Mouse (Mus musculus) MEL (cell line): ENCODE measurements around the gene Gpx1. TPM values are rescaled to one million over a fixed set of nuclear protein-coding genes. Genes with fewer than 3 reads are reported as not detected.

ENCODE experiments used
- DNase-seq: peaks from one replicate; pipeline ENCODE4 v3.0.0; 2011; ENCODE audit warnings: low read depth, low spot score
- H3K27ac ChIP-seq: 2 replicates; pipeline ENCODE4 v1.5.1; 2012; ENCODE audit warnings: low read depth, mild to moderate bottlenecking, control low read depth, low read length, moderate library complexity; ENCODE audit not compliant: control insufficient read depth
- H3K27me3 ChIP-seq, 2 experiments: fragments of 150-350 bp in 1 of 2; sonication (generic) in 1 of 2; 2 replicates each; pipeline ENCODE4 v1.6.1; 2012; ENCODE audit warnings: low read length in 2 of 2, mild to moderate bottlenecking in 2 of 2, improper control_type of control experiment in 1 of 2, moderate library complexity in 1 of 2; ENCODE audit not compliant: insufficient read depth in 2 of 2, control insufficient read depth in 1 of 2
- H3K36me3 ChIP-seq, 2 experiments: 2 replicates each; pipeline ENCODE4 v1.6.1; 2012 to 2014; ENCODE audit warnings: low read length in 2 of 2, improper control_type of control experiment in 1 of 2, inconsistent platforms in 1 of 2, mild to moderate bottlenecking in 1 of 2; ENCODE audit not compliant: insufficient read depth in 2 of 2, control insufficient read depth in 1 of 2
- H3K4me1 ChIP-seq, 2 experiments: fragments of 150-350 bp in 1 of 2; sonication (generic) in 1 of 2; 2 replicates each; pipeline ENCODE4 v1.6.1; 2012; ENCODE audit warnings: low read length in 2 of 2, improper control_type of control experiment in 1 of 2, mild to moderate bottlenecking in 1 of 2; ENCODE audit not compliant: insufficient read depth in 2 of 2, control insufficient read depth in 1 of 2
- H3K4me3 ChIP-seq, 2 experiments: fragments of 150-350 bp in 1 of 2; sonication (generic) in 1 of 2; 2 replicates each; pipeline ENCODE4 v1.5.1; 2012; ENCODE audit warnings: low read depth in 2 of 2, low read length in 2 of 2, mild to moderate bottlenecking in 2 of 2, moderate library complexity in 2 of 2, control low read depth in 1 of 2, improper control_type of control experiment in 1 of 2; ENCODE audit not compliant: control insufficient read depth in 1 of 2, insufficient read depth in 1 of 2
- H3K79me2 ChIP-seq: 2 replicates; pipeline ENCODE4 v1.6.1; 2012; ENCODE audit warnings: mild to moderate bottlenecking, low read length, moderate library complexity; ENCODE audit not compliant: control insufficient read depth, poor library complexity, insufficient read depth
- H3K9ac ChIP-seq: 2 replicates; pipeline ENCODE4 v1.6.1; 2012; ENCODE audit warnings: low read depth, mild to moderate bottlenecking, control low read depth, low read length, moderate library complexity; ENCODE audit not compliant: control insufficient read depth, poor library complexity, severe bottlenecking
- H3K9me3 ChIP-seq: fragments of 150-350 bp; sonication (generic); replicated peaks from 2 replicates; pipeline ENCODE4 v1.6.1; 2012; ENCODE audit warnings: mild to moderate bottlenecking, low read length, improper control_type of control experiment, moderate library complexity; ENCODE audit not compliant: insufficient read depth
- E2F4 ChIP-seq: IDR thresholded peaks from 2 replicates; pipeline ENCODE4 v1.6.1; 2011; ENCODE audit warnings: low read depth, low read length, improper control_type of control experiment, borderline replicate concordance
- ETS1 ChIP-seq: IDR thresholded peaks from 2 replicates; pipeline ENCODE4 v1.6.1; 2012; ENCODE audit warnings: low read depth, mild to moderate bottlenecking, inconsistent platforms, low read length, improper control_type of control experiment, moderate library complexity
- GABPA ChIP-seq: IDR thresholded peaks from 2 replicates; pipeline ENCODE4 v1.6.1; 2012; ENCODE audit warnings: low read depth, mild to moderate bottlenecking, inconsistent platforms, low read length, improper control_type of control experiment, moderate library complexity
- GATA1 ChIP-seq: IDR thresholded peaks from 2 replicates; pipeline ENCODE4 v1.6.1; 2011; ENCODE audit warnings: low read depth, low read length, improper control_type of control experiment
- JUND ChIP-seq: IDR thresholded peaks from 2 replicates; pipeline ENCODE4 v1.6.1; 2011; ENCODE audit warnings: low read depth, mild to moderate bottlenecking, improper control_type of control experiment, low read length
- KAT2A ChIP-seq: conservative IDR thresholded peaks from 2 replicates; pipeline ENCODE4 v1.6.1; 2012; ENCODE audit warnings: low read depth, low read length, improper control_type of control experiment, inconsistent platforms
- MAX ChIP-seq: IDR thresholded peaks from 2 replicates; pipeline ENCODE4 v1.6.1; 2011; ENCODE audit warnings: low read length, improper control_type of control experiment
- MXI1 ChIP-seq: IDR thresholded peaks from 2 replicates; pipeline ENCODE4 v1.6.1; 2011; ENCODE audit warnings: mild to moderate bottlenecking, low read depth, low read length, improper control_type of control experiment
- MYC ChIP-seq: IDR thresholded peaks from 2 replicates; pipeline ENCODE4 v1.6.1; 2011; ENCODE audit warnings: low read depth, mild to moderate bottlenecking, low read length, improper control_type of control experiment, moderate library complexity
- NELFE ChIP-seq: IDR thresholded peaks from 2 replicates; pipeline ENCODE4 v1.6.1; 2011; ENCODE audit warnings: low read depth, low read length, improper control_type of control experiment
- NRF1 ChIP-seq: IDR thresholded peaks from 2 replicates; pipeline ENCODE4 v1.6.1; 2014; ENCODE audit warnings: low read depth, mild to moderate bottlenecking, inconsistent platforms, low read length, improper control_type of control experiment, moderate library complexity; ENCODE audit not compliant: poor library complexity, insufficient read depth, severe bottlenecking
- POLR2A ChIP-seq, 2 experiments: IDR thresholded peaks; 2 replicates each; pipeline ENCODE4 v1.6.1; 2011 to 2012; ENCODE audit warnings: low read length in 2 of 2, mild to moderate bottlenecking in 2 of 2, control low read depth in 1 of 2, improper control_type of control experiment in 1 of 2, low read depth in 1 of 2, moderate library complexity in 1 of 2; ENCODE audit not compliant: control insufficient read depth in 1 of 2, insufficient read depth in 1 of 2, poor library complexity in 1 of 2
- POLR2AphosphoS5 ChIP-seq: IDR thresholded peaks from 2 replicates; pipeline ENCODE4 v1.6.1; 2012; ENCODE audit warnings: low read depth, borderline replicate concordance, mild to moderate bottlenecking, inconsistent platforms, low read length, moderate library complexity, mixed read lengths
- RAD21 ChIP-seq: IDR thresholded peaks from 2 replicates; pipeline ENCODE4 v1.6.1; 2011; ENCODE audit warnings: mild to moderate bottlenecking, low read depth, low read length, improper control_type of control experiment
- RCOR1 ChIP-seq: IDR thresholded peaks from 2 replicates; pipeline ENCODE4 v1.6.1; 2012; ENCODE audit warnings: low read depth, mild to moderate bottlenecking, inconsistent platforms, low read length, improper control_type of control experiment
- SMC3 ChIP-seq: IDR thresholded peaks from 2 replicates; pipeline ENCODE4 v1.6.1; 2011; ENCODE audit warnings: low read depth, low read length, improper control_type of control experiment
- TAL1 ChIP-seq: IDR thresholded peaks from 2 replicates; pipeline ENCODE4 v1.6.1; 2012; ENCODE audit warnings: mild to moderate bottlenecking, inconsistent platforms, low read length, moderate library complexity, mixed read lengths
- TBP ChIP-seq: IDR thresholded peaks from 2 replicates; pipeline ENCODE4 v1.8.0; 2011; ENCODE audit warnings: low read depth, low read length, improper control_type of control experiment
- UBTF ChIP-seq: IDR thresholded peaks from 2 replicates; pipeline ENCODE4 v1.6.1; 2012; ENCODE audit warnings: low read depth, mild to moderate bottlenecking, inconsistent platforms, low read length, improper control_type of control experiment, moderate library complexity, borderline replicate concordance; ENCODE audit not compliant: insufficient read depth
- USF1 ChIP-seq: IDR thresholded peaks from 2 replicates; pipeline ENCODE4 v1.6.1; 2014; ENCODE audit warnings: low read depth, mild to moderate bottlenecking, inconsistent platforms, low read length, improper control_type of control experiment, moderate library complexity
- USF2 ChIP-seq, 2 experiments: IDR thresholded peaks; 2 replicates each; pipeline ENCODE4 v1.6.1; 2011 to 2012; ENCODE audit warnings: improper control_type of control experiment in 2 of 2, low read length in 2 of 2, borderline replicate concordance in 1 of 2, inconsistent platforms in 1 of 2, low read depth in 1 of 2, mild to moderate bottlenecking in 1 of 2; ENCODE audit not compliant: insufficient read depth in 1 of 2
- ZKSCAN1 ChIP-seq: IDR thresholded peaks from 2 replicates; pipeline ENCODE4 v1.6.1; 2012; ENCODE audit warnings: low read depth, mild to moderate bottlenecking, inconsistent platforms, low read length, improper control_type of control experiment, moderate library complexity
- ZNF384 ChIP-seq: IDR thresholded peaks from 2 replicates; pipeline ENCODE4 v1.6.1; 2012; ENCODE audit warnings: low read depth, mild to moderate bottlenecking, inconsistent platforms, low read length, improper control_type of control experiment
- polyA plus RNA-seq, 2 experiments: library from polyadenylated mRNA; stranded (reverse) in 1 of 2; unstranded in 1 of 2; fragments of >175 nt in 1 of 2; fragments of >200 nt in 1 of 2; gene quantifications; 2 replicates each; pipeline versions ENCODE4 v1.2.1 to v1.2.4; 2012; ENCODE audit warnings: low replicate concordance in 2 of 2, low read depth in 1 of 2; ENCODE audit not compliant: insufficient read length in 2 of 2, insufficient read depth in 1 of 2, missing spikeins in 1 of 2
- total RNA-seq: library from RNA; depleted of rRNA; stranded (reverse); fragments of 300-350 nt; gene quantifications from 2 replicates; pipeline ENCODE4 v1.2.3, GENCODE M21; 2012

The Gpx1 gene
- total and polyA plus RNA-seq, 3 experiments = 1,085 to 1,351 (median 1,266) TPM

DNA sequence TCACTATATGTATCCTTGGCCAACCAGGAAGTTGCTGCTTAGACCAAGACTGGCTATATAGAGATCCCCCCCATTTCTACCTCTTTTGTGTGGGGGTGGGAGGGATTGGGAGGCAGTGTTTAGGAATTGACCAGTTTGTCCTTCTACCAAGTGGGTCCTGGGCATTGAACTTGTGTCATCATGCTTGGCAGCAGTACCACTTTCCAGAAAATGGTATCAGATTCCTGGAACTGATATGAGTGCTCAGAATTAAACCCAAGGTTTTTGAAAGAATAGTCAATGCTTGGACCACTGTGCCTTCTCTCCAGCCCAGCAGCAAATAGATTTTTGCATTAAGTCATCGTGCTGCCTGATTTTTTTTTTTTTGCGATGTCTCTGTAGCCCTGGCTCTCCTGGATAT, 12.9 kb upstream of the Gpx1 start:
- no peaks in the 10 kb centered on the region for H3K9me3 ChIP-seq
- H3K4me3 ChIP-seq = no peak overlapping the region
- H3K79me2 ChIP-seq = peaks cover 38% of the 10 kb centered on the region
- DNase-seq = no peak
- H3K27me3 ChIP-seq = no peaks in the 10 kb centered on the region
- H3K9ac ChIP-seq = no peak overlapping the region
- H3K4me1 ChIP-seq = no peaks in the 10 kb centered on the region; a peak in 1 of 4 replicates
- H3K27ac ChIP-seq = no peak overlapping the region
- TF ChIP-seq NELFE = no peak
- 0 out of 2 replicates have a peak, but pooled peaks have one; percentile 27 for TF ChIP-seq GATA1
- TF ChIP-seq ETS1 = no peak
- TF ChIP-seq TAL1 = no peak
- no peak for TF ChIP-seq USF1
- TF ChIP-seq E2F4 = no peak
- TF ChIP-seq SMC3 = no peak
- peaks cover 5 to 33% of the 10 kb centered on the region in 2 experiments for H3K36me3 ChIP-seq

DNA sequence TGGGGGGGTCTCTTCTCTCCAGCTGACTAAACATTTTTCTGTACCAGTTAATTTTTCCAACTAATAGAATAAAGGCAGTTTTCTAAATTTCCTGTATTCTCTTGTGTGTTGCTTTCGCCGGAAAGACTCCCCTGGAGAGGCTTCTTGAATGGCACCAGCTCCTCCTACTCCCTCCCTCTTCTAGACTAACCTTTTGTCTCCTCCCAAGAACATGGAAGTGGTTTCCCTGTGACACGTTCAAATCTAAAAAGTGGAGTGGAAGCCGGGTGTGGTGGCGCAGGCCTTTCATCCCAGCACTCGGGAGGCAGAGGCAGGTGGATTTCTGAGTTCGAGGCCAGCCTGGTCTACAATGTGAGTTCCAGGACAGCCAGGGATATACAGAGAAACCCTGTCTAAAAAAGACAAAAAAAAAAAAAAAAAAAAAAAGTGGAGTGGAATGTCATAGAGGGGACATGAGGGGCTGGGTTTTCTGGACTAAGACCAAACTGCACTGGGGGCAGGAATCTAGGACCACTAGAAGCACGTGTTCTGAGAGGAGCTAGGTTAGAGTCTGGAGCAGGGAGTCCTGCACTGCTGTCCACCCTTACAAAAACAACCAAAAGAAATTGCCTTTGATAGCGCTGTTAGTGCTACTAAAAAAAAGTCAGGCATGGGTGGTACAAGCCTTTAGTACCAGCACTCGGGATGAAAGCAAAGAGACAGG, 704 bp upstream of the Gpx1 start:
- peak overlapping the region; percentile 98 for H3K27ac ChIP-seq
- no peaks in the 10 kb centered on the region for H3K27me3 ChIP-seq
- H3K9me3 ChIP-seq = no peaks in the 10 kb centered on the region
- H3K4me3 ChIP-seq = peak overlapping the region; percentile 28 to 37
- H3K4me1 ChIP-seq = peaks cover 14 to 29% of the 10 kb centered on the region in 2 experiments
- H3K9ac ChIP-seq = peak overlapping the region; percentile 72
- peak; percentile 39 for DNase-seq
- H3K79me2 ChIP-seq = peaks cover 17% of the 10 kb centered on the region
- no peak for TF ChIP-seq GABPA
- 0 out of 2 replicates have a peak, but pooled peaks have one; percentile 21 for TF ChIP-seq ZNF384
- 0 out of 2 replicates have a peak, but pooled peaks have one; percentile 56 for TF ChIP-seq MAX
- peaks cover 4 to 29% of the 10 kb centered on the region in 2 experiments for H3K36me3 ChIP-seq

DNA sequence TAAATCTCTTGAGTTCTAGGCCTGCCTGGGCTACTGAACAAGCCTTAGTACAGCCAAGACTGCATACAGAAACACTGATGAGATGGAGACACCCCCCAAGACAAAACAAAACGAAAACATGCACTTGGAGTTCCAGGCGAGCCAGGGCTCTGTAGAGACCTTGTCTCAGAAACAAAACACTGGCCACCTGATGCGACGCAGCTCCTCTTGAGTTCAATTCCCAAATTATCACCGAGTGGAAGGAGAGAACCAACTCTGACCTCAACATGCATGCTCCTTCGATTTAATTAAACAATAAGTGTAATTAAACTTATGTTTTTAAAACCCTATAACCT, 185 bp upstream of the Gpx1 start:
- DNase-seq = no peak
- Histone ChIP-seq H3K36me3 (peaks cover under 1 to 31% of the 10 kb centered on the region in 2 experiments; a peak in 3 of 4 replicates), H3K9me3 (no peaks in the 10 kb centered on the region), H3K27ac (peak overlapping the region; percentile 98), H3K9ac (peak overlapping the region; percentile 72), H3K4me3 (peak overlapping the region; percentile 28 to 37), H3K4me1 (peaks cover 15 to 34% of the 10 kb centered on the region in 2 experiments), H3K27me3 (no peaks in the 10 kb centered on the region), H3K79me2 (peaks cover 17% of the 10 kb centered on the region)
- TF ChIP-seq USF2 (IDR thresholded peaks at IDR 0.05; ENCODE audit: borderline replicate concordance in 1 of 2, insufficient read depth in 1 of 2, low read depth in 1 of 2, low read length in 2 of 2) (no peak), MXI1 (no peak), TBP (no peak), RAD21 (no peak), NELFE (no peak), ZKSCAN1 (no peak), SMC3 (no peak), JUND (no peak), ZNF384 (no peak), KAT2A (no peak), MYC (no peak), GABPA (no peak), UBTF (no peak), NRF1 (no peak), POLR2A (IDR thresholded peaks at IDR 0.05; ENCODE audit: control insufficient read depth in 1 of 2, insufficient read depth in 1 of 2, low read depth in 1 of 2, low read length in 2 of 2, poor library complexity in 1 of 2) (no peak), RCOR1 (no peak), GATA1 (no peak), POLR2AphosphoS5 (no peak)
